Mouse (Mus musculus) small intestine, adult 2 months (tissue): Measurements from ENCODE around the gene Pde3a.

ENCODE experiments used
- CTCF ChIP-seq: fragments of 200-500 bp; IDR thresholded peaks from 2 replicates; pipeline ENCODE4 v1.5.1; 2012; ENCODE audit warnings: low read depth, mild to moderate bottlenecking, control low read depth, inconsistent platforms, low read length, moderate library complexity, mixed read lengths; ENCODE audit not compliant: insufficient replicate concordance, insufficient read length; ENCODE audit errors: extremely low read depth
- POLR2A ChIP-seq: fragments of 200-500 bp; IDR thresholded peaks from 2 replicates; pipeline ENCODE4 v1.6.1; 2012; ENCODE audit warnings: low read depth, mild to moderate bottlenecking, control low read depth, inconsistent platforms, low read length, moderate library complexity

- TF ChIP-seq CTCF = no peak
- TF ChIP-seq POLR2A = no peak
Observed at GRCm38 (mm10) chr6:141523747-141524640, 274.9 kb downstream of the Pde3a start, which contains the start of gene Slco1c1.
